Mouse (Mus musculus) gastrocnemius, postnatal 14 days (tissue): ENCODE data around the gene Chst4. TPM values are rescaled to one million over a fixed set of nuclear protein-coding genes. Genes with fewer than 3 reads are reported as not detected.

ENCODE experiments used
- total RNA-seq, 2 experiments: library from RNA; stranded (reverse); gene quantifications; 2 replicates each; pipeline ENCODE4 v1.2.3; 2021

Gene Chst4
- total RNA-seq, 2 experiments from 2014 or later: not detected

Other genes starting within 250 kb of the Chst4 start
- gene Phlpp2, start 171.2 kb downstream of the Chst4 start, total RNA-seq: 1 to 10 TPM; 2.5 to 2.8 TPM
- gene Marveld3, start 77.5 kb downstream of the Chst4 start, total RNA-seq: under 1 TPM in 1 of 2 experiments, not detected in 1; 0.43 TPM
- gene Tat, start 49.3 kb downstream of the Chst4 start, total RNA-seq: not detected
- gene Zfp612, start 40.0 kb upstream of the Chst4 start, total RNA-seq: 1 to 10 TPM; 5.6 to 6.3 TPM
- not detected for gene Gm21964, start 61.5 kb upstream of the Chst4 start, total RNA-seq
- gene Gm17720, start 63.0 kb upstream of the Chst4 start, total RNA-seq: not detected
- under 1 TPM; 0.25 to 0.27 TPM for gene Calb2, start 128.5 kb upstream of the Chst4 start, total RNA-seq
- gene Cmtr2, start 175.9 kb upstream of the Chst4 start, total RNA-seq: 1 to 10 TPM; 2.6 to 3.4 TPM
- under 1 TPM; 0.07 to 0.08 TPM for gene Hydin, start 227.2 kb upstream of the Chst4 start, total RNA-seq